Mouse (Mus musculus) heart, postnatal 4 days (tissue): ENCODE results near the gene Mrpl54. TPM values are rescaled to one million over a fixed set of nuclear protein-coding genes. Genes with fewer than 3 reads are reported as not detected.
A peak's percentile ranks its signal among the peaks of the same experiment; 100 is the strongest.

ENCODE experiments used
- DNase-seq: peaks from one replicate; pipeline ENCODE4 v3.0.0; 2021
- total RNA-seq, 2 experiments: library from RNA; stranded (reverse); gene quantifications; 2 replicates each; pipeline ENCODE4 v1.2.3; 2021

Gene Mrpl54
- total RNA-seq, 2 experiments from 2014 or later: 118 to 125 TPM

DNA sequence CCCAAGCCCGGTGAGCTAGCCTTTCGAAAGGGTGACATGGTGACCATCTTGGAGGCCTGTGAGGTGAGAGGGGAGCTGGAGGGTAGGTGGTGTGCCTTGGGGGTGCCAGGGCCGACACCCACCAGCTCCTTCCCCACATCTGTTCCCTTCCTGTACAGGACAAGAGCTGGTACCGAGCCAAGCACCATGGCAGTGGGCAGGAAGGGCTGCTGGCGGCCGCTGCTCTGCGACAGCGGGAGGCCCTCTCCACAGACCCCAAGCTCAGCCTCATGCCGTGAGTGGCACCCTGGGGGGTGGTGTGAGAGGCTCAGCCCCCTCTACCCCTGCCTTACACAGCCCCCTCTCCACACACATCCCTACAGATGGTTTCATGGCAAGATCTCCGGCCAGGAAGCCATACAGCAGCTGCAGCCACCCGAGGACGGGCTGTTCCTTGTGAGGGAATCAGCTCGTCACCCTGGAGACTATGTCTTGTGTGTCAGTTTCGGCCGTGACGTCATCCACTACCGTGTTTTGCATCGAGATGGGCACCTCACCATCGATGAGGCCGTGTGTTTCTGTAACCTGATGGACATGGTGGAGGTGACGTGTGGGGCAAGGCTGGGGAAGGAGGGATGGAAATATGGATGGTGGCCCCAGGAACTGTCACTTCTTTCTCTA is 7.4 kb downstream of the Mrpl54 start:
- no peak for DNase-seq

DNA sequence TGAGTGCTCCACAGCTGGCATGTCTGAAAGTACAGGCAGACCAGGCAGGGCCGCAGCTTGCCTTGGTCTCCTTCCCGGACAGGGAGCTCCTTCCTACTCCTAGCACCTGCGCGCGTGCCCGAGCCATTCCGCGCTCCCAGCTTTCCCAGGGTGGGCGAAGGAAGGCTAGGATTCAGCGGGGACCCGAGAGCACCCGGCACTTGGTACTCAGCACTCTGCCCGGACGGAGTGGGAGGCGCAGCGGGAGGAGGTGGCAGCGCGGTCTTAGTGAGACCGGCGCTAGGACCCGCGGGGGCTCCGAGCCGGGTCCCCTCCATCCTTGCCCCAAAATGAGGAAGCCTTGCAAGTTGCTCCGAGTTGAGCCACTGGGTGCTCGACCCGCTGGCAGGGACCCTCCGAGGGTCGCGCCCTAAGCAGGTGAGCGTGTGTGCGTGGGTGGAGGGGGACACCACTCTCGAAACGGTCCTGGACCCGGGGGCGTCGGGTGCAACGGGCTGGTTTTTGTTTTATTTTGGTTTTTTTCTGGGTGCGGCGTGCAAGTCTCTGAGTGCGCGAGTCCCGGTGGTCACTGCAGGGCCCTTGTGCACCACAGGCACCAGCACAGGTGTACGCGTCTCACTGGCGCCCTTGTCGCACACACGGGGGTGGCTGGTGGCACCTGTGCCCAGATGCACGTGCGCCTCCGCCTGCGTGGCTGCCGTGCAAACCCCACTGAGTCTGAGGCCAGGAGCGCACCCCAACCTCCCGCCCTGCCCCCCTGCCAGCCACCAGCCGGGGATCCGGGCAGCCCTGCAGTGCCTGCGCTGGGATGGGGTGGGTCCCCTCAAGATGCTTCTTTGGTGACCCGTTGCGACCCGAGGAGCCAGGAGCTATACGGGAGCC is 9.3 kb downstream of the Mrpl54 start:
- no peak for DNase-seq

DNA sequence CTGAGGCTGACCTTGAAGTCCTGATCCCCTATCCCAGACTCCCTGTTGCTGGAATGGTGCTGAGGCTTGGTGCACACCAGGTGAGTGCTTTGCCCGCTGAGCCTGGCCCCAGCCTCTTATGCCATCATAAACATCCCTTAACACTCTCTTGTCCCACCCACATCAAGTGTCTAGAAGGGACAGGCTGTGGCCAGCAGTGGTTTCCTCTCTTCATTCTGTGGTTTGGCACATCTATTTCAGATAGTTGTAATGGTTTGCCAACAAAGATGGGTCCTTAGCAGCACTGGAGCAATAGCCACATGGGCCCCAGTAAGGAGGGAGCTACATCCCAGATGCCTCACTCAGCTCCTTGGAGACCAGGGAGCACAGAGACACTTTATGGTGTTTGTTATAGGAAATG is 11.8 kb downstream of the Mrpl54 start:
- DNase-seq: no peak

DNA sequence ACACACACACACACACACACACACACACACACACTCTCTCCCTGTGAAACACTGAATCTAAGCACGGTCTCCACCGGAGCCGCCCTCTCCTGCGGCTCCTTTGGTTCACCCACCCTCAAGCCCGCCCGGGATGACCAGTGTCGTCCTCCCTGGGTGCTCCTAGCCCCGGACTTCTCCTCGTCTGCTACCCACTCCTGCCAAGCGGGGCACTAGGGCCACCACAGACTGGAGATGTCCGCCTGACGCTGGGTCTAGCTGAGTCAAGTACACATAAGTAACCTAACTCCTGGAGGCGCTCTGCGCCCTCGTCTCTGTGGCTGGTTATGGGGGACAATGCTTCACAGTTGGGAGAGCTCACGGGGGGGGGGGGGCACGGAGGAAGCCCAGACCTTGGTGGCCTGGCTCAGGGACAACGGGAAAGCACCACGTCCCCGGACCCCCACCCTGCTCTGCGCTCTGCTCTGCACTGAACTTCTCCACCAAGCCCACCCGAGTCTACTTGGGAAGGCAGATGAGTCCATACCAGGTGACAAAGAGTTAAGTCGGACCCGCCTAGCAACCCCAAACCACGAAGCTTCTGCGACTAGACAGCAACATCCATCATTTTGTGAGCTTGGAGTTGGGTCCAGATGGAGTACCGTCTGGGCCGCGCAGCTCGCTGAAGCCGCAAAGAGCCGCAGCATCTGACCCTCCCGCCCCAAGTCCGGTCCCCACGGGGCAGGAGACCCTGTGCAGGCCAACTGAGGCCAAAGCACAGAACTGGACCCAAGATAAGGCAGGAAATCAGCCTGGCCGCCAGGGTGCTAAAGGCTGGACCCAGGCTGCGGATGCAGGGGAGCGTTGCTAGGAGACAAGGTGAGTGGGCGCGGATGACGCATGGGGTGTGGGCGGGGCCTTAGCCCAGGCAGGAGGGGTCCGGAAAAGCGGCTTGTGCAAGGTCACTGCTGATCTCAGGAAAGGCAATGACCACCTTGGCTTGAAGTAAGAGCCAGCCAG is 14.0 kb downstream of the Mrpl54 start, which contains the start of gene Matk:
Gene Matk (plus strand): TSS at position 512 of the 996 bp plus-strand sequence.
- peak; percentile 62 for DNase-seq

DNA sequence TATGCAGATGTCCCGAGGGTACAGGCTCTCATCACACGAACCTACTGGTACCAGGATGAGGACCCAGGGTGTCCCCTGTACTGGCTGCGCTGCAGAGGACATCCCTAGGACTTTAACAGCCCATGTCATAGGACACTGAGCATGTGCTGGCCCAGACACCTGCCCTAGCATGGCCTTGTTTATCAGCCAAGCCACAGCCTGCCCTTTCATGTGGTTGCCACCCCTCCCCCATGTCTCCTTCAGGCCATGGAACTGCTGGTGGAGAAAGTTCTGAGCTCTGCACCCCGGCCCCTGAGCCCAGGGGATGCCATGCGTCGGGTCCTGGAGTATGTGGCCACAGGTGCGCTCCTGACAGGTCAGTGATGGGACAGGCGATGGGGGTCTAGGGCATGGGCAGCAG is 17.3 kb downstream of the Mrpl54 start:
- no peak for DNase-seq

DNA sequence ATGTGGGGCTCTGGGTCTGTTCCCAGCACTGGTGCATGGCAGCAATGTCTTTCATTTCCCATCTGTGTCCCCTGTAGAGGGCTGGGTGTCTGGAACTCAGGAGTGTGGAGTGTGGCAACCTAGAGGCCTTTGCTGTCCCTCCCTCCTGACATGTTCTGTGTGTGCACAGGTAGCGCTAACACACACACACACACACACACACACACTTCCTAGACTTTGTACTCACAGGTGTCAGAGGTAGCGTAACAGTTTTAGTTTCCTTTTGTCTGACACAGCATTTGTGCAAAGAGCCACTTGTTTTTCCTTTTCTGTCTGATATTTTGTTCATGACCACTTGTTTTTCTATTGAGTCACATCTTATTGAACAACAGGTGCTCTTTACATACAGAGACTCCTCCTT is 18.9 kb downstream of the Mrpl54 start:
- DNase-seq: no peak

DNA sequence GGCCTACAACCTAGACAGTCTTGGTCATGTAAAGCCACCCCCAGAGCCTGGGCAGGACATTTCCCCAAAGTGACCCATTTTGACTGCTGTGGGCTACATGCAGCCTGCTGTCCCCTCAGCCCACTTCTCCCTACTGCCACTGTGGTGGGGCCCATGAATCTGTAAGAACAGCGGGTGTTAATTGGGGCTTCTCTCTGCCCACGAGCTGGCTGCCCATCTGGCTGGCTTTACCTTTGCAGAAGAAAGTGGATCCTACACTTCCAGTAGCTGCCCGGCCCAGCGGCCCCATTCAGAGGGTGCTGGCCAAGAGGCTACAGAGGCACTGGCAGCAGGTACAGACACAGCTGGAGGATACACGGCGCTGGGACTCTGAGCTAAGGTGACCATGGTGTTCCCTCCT is 21.6 kb downstream of the Mrpl54 start:
- DNase-seq: no peak

DNA sequence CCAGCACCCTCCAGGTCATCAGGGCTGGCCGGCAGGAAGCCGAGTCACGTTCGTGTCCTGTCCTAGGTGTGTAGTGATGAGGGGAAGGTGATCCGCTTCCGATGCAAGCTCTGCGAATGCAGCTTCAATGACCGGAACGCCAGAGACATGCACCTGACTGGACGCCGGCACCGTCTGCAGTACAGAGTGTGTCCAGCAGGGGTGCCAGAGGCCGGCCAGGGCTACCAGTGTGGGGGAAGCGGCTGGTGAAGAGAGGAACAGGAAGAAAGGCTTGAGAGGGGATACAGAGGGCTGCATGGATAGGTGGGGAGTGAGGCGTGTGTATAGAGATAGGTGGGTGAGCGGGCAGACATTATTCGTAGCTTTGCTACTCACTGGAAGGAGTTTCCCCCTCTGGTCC is 22.1 kb downstream of the Mrpl54 start:
- peak; percentile 90 for DNase-seq

DNA sequence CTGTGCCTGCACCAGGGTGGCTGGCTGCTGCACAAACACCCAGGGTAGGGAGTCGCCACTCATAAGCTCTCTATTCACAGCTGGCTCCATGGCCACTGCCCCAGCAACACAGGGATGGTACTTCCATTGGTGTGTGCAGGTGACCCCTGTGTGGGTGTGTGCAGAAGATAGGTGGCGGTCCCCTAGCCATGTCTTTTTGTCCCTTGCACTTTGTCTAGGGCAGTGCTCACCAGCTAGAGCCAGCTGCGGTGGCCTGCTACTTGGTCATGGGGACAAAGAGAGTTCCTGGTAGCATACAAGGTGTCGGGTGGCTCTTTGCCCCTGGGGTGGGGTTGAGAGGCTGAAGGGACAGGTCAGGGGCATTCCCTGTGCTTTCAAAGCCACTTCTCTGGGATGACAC is 22.6 kb downstream of the Mrpl54 start:
- DNase-seq: no peak

DNA sequence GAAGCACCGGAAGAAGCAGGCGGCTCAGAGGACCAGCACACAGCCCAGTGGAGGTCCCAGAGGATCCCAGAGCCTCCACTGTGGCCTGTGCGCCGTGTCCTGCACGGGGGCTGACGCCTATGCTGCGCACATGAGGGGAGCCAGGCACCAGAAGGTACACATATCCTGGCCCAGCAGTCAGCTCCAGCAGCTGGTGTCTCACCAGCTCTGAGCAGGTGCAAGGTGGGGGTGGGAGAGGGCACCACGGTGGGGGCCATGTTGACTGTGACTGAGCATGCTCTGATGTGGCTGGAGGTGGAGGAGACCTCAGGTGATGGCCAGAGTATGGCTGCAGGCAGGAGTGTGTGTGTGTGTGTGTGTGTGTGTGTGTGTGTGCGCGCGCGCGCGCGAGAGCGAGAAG is 24.7 kb downstream of the Mrpl54 start:
- no peak for DNase-seq

DNA sequence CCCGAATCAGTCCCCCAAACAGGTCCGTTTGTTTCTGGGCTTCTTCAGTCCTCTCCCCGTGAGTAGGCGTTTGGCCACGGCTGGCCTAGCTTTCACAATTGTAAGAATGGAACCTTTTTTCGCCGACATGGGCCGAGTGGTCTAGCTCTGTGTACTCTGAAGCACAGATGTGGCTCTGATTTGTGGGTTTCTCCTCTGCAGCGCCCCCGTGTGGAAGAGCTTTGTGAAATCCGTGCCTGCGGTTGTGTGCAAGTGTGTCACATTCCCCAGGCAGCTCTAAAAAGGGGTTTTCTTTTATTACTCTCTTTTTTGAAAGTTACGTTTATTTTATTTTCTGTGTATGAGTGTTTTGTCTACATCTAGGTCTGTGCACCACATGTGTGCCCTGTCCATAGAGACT is 25.9 kb downstream of the Mrpl54 start:
- peak; percentile 68 for DNase-seq

DNA sequence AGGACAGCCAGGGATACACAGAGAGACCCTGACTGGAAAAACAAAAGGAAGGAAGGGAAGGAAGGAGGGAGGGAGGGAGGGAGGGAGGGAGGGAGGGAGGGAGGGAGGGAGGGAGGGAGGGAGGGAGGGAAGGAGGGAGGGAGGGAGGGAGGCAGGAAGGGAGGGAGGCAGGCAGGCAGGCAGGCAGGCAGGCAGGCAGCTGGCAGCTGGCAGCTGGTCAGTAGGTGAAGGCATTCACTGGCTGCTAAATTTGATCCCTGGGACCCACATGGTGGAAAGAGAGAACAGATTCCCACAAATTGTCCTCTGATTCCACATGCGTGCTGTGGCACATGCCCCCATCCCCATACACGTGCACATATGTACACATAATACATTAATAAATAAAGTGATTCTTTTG is 28.1 kb downstream of the Mrpl54 start:
- no peak for DNase-seq

DNA sequence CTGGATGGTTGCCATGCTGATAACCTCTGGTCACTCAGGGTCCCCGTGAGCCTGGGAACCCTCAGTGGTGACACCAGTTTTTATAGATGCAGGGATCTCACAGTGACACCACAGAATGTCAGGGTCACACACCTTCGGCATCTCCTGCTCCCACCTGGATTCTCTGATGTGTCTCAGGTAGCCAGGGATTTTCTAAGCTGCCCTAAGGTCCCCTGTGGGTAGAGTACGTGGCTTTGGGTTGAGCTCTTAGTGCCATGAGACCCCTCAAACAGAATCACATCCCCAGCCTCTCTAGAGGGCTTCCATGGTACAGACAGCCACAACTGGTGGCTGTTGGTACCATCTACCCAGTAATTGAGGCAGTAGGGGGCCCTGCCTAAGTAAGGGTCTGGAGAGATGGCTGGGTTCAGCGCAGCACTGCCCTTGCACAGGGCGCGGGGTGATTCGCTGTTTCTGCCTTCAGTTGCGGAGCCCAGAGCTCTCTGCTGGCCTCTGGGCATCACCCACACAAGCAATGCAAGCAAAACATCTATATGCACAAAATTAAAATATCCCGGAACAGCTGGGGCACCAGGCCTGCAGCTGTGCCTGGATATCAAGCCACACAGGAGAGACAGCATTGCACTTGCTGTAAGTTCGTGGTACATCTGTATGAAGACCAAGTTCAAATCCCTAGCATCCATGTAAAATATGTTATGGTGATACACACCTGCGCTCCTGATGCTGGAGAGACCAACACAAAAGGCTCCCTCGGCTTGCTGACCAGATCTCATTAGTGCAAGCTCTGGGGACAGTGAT is 30.1 kb downstream of the Mrpl54 start:
- DNase-seq: no peak

DNA sequence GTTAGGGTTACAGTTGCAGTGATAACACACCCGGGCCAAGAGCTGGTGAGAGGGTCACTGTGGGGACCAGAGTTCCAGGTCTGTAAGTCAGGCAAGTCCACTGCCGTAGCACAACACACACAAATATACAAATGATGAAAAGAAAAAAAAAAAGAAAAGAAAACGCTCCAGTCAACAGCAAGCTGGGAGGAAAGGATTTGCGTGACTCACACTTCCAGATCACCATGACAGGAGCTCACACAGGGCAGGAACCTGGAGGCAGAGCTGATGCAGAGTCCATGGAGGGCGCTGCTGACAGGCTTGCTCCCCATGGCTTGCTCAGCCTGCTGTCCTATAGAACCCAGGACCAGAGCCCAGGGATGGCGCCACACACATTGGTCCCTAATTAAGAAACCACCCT is 32.5 kb downstream of the Mrpl54 start:
- no peak for DNase-seq

DNA sequence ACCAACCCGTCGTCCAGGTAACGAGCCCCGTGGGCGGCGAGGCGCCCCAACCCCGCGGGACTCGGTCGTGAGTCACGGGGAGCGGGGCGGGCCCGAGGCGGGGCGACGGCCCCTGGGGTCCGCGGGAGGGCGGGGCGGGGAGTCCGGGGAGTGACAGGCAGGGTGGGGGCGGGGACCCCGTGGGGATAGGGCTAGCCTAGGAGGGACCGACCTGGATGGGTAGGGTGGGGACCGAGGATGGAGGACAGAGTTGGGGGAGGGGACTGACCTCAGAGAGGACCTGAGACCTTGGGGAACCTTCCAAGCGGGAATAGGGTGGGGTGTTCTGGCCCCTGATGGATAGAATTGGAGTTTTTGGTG is 33.5 kb downstream of the Mrpl54 start:
- no peak for DNase-seq

DNA sequence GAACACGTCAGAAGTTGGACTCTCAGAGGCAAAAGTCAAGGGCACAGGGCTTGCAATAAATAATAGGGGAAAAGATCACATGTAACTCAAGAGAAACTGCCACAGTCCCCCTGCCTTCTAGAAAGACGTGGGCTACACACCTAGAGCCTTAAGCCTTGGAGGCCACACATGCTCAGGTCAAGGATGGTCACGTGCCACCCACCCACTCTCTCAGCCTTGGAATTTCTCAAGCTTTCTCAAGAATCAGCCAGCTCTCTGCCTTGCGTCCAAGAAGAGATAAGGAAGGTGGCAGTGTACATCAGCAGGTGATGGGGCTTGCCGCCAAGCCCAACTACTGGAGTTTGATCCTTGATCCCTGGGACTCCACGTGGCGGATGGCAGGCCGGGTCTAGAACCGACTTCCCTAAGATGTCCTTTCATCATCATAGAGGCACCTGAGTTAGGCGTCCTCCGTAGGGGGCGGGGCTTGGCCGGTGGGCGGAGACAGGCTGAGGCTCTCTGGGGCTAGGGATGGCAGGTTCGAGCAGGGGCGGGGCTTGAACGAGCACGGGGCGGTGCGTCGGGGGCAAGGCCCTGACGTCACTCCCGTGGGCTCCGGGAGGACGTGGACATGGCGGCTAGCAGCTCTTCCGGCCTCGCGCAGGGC is 34.0 kb downstream of the Mrpl54 start, which contains the start of gene Zfr2:
Gene Zfr2 (plus strand): TSS at position 576 of the 646 bp plus-strand sequence.
- peak; percentile 92 for DNase-seq

DNA sequence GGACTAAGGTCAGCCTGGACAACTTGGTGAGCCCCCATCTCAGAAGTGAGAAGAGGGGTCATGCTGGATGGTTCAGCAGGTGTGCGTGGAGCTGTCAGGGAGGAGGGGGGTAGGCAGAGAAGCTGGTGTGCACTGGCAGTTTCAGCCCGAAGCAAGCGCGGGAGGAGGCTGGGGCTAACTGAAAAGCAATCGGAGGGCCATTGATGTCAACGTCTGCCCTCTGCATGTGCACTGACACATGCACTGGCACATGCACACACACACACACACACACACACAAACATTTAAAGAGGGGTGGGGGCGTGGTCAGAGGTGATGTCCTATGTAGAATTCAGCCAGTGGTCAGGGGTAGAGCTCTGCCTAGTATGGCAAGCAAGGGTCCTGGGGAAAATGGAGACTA is 35.3 kb downstream of the Mrpl54 start:
- no peak for DNase-seq

DNA sequence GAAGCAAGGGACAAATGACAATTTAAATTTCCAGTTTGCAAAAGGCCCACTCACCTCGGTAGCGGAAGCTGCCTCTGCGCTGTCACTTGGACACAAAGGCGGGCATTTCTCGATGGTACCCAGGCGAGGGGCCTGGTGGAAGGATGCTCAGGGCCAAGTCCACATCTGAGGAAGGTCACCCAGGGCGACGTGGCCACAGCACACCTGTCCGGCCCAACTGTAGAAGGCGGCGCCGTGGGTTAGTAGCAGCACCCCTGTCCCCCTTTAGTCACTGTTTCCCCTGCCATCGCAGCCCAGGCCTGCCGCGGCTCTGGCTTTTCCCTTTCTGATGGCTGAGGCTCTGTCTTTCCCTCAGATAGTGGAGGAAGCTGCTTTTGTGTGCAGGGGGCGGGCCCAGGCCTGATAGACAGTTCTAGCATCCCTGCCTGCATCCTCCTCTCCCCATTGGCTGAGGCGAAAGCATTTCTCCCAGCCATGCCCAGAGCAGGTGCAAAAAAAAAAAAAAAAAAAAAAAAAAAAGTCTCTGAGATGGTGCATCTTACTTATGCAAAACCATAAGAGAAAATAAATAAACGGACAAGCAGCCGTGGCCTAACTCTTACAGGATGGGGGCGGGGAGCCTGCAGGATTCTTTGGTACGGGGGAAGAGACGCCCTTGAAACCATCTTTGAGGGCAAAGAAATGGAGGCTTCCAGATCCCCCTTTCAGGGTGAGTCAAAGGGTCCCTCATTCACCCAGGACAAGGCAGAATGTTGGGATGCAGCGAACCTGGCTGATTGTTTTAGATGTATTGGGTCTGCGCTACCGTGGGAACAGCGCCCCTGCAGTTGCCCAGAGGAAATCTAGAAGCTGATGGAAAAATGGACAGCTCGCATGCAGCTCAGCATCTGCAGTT is 36.0 kb downstream of the Mrpl54 start, which contains the start of gene Atcay:
Gene Atcay (minus strand): TSS at position 396 of the 895 bp plus-strand sequence.
- DNase-seq: no peak

DNA sequence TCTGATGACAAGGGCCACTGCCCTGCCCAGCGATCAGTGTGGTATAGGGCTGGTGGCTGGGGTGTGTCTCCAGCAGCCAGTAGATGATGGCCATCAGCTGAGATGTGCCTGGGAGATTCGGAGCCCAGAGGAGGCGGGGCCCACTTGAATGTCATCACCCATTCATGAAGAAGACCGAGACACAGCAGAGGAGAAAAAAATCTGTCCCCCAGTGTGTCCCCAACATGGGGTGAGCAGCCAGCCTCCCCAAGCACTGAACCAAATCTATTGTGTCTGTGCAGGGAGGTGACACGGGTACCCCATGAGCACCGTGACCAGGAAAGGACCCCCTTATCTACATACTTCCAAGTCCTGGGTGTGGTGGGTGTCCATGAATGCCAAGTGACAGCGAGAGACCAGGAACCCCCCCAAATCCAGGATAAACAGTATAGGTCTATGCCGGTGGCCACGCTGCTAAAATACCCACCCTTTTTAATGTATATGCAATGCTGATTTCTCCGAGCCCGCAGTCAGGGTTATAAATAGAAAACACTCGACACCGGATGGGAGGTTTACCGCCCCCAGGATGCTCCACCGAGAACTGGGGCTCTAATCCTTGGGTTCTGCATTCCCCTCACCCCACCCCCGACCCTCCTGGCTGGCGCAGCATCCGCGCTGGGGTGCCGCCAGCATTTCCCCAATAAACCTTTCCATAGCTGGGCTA is 36.8 kb downstream of the Mrpl54 start:
- no peak for DNase-seq
